Mouse (Mus musculus): ENCODE results near the gene Nudt9.

- TF ChIP-seq CTCF (IDR thresholded peaks at IDR 0.05; ENCODE audit: low read depth, low read length) (no peak), GATA1 (IDR thresholded peaks at IDR 0.05; ENCODE audit: borderline replicate concordance, low read length) (no peak), GATA2 (IDR thresholded peaks at IDR 0.05; ENCODE audit: borderline replicate concordance, low read depth, low read length) (no peak), TAL1 (conservative IDR thresholded peaks at IDR 0.05; ENCODE audit: low read depth, low read length) (no peak), POLR2AphosphoS5 (IDR thresholded peaks at IDR 0.05; ENCODE audit: insufficient replicate concordance, low read depth, low read length) (no peak)
Observed at GRCm38 (mm10) chr5:104035066-104035465, 11.0 kb upstream of the Nudt9 start.
